Mouse (Mus musculus) thymus, adult 2 months (tissue): ENCODE measurements around the gene Irf9.

Source experiments
- CTCF ChIP-seq: fragments of 200-500 bp; IDR thresholded peaks from 2 replicates; pipeline ENCODE4 v1.5.1; 2012; ENCODE audit warnings: mild to moderate bottlenecking, control low read depth, low read length, moderate library complexity, borderline replicate concordance; ENCODE audit not compliant: control insufficient read depth, poor library complexity, insufficient read depth; ENCODE audit errors: extremely low read depth
- POLR2A ChIP-seq: fragments of 200-500 bp; IDR thresholded peaks from 2 replicates; pipeline ENCODE4 v1.6.1; 2012; ENCODE audit warnings: mild to moderate bottlenecking, low read length, control low read depth, moderate library complexity; ENCODE audit not compliant: control insufficient read depth, poor library complexity, insufficient read depth; ENCODE audit errors: extremely low read depth

- TF ChIP-seq CTCF (peak; percentile 84; the same call in 1 of the 2 replicates), POLR2A (no peak)
These were observed 25.9 kb downstream of the Irf9 start for GRCm38 (mm10) chr14:55629312-55629711.
